Mouse (Mus musculus) neutrophil, adult 83 days (primary cell): Measurements from ENCODE around the gene Olfr1185-ps1. TPM values are rescaled to one million over a fixed set of nuclear protein-coding genes. Genes with fewer than 3 reads are reported as not detected.

Source experiments
- total RNA-seq, 2 experiments: library from RNA; stranded (reverse); gene quantifications; one replicate each; pipeline ENCODE4 v1.2.4; 2023

Olfr1185-ps1 gene
- not detected for total RNA-seq

DNA sequence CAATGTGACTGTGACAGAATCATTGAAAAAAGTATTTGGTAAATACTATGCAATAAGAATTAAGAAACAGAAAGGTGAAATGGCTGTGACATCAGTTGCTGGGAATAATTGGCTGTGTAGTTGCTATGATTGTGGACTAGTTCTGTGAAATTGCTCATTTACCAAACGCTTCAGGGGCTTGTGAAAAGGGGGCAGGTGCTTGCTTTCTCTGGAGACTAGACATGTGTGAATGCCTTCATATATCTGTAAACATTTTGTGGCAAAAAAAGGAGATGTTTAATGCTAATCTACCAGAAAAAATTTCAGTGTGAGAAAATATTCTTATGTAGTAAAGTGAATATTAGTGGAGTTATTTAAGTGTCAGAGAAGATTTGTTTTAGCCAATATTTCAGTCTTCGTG lies at the start of gene Olfr1185-ps1:
Gene Olfr1185-ps1 (plus strand): TSS at position 301 of the 400 bp plus-strand sequence.

GRCm38 (mm10) chr2:88449031-88449430 lies 44.1 kb upstream of the Olfr1185-ps1 start, which contains the start of gene Gm13757:
Gene Gm13757, minus strand, starts transcription at chr2:88449131.

DNA sequence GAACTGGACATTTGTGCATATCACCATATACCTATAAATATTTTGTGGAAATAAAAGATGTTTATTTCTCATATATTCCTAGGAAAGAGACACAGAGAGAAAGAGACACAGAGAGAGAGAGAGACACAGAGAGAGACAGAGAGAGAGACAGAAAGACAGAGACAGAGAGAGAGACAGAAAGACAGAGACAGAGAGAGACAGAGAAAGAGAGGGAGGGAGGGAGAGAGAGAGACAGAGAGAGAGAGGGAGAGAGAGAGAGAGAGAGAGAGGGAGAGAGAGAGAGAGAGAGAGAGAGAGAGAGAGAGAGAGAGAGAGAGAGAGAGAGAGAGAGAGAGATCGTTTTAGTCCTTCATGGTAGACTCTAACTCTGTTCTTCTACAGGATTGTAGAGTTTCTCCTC lies 38.6 kb upstream of the Olfr1185-ps1 start, which contains the start of gene Olfr1183:
Gene Olfr1183 (plus strand): TSS at position 301 of the 400 bp plus-strand sequence.

GRCm38 (mm10) chr2:88483298-88483697 lies 9.8 kb upstream of the Olfr1185-ps1 start, which contains the start of gene Olfr1184:
Gene Olfr1184, plus strand, starts transcription at chr2:88483598.

DNA sequence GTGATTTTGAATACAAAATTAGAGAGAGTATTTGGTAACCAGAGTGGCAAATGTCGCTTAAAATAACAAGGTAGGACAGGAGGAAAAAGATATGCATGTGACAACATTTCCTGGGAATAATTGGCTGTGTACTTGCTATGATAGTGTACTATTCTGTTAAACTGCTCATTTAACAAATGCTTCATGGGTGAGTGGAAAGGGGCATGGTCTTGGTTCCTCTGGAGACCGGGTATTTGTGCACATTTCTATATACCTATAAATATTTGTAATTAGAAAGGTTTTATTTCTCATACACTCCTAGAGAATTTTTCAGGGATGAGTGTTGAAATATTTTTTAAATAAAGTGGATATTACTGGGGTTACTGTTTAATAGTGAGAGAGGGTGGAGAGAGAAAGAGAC lies 25.1 kb downstream of the Olfr1185-ps1 start, which contains the start of gene Olfr1186:
Gene Olfr1186 (plus strand): TSS at position 301 of the 400 bp plus-strand sequence.

Other genes starting within 250 kb of the Olfr1185-ps1 start
- not detected for gene Olfr1173, start 213.4 kb upstream of the Olfr1185-ps1 start, total RNA-seq
- gene Olfr1174-ps, start 178.2 kb upstream of the Olfr1185-ps1 start, total RNA-seq = not detected
- gene Olfr1175-ps, start 166.1 kb upstream of the Olfr1185-ps1 start, total RNA-seq = not detected
- not detected for gene Olfr1176, start 156.6 kb upstream of the Olfr1185-ps1 start, total RNA-seq
- not detected for gene Olfr1177-ps, start 146.8 kb upstream of the Olfr1185-ps1 start, total RNA-seq
- gene Olfr1178, start 106.3 kb upstream of the Olfr1185-ps1 start, total RNA-seq = not detected
- not detected for gene Olfr1179, start 86.9 kb upstream of the Olfr1185-ps1 start, total RNA-seq
- gene Olfr1180, start 74.2 kb upstream of the Olfr1185-ps1 start, total RNA-seq = not detected
- not detected for gene Olfr1181, start 67.1 kb upstream of the Olfr1185-ps1 start, total RNA-seq
- gene Gm13757, start 44.2 kb upstream of the Olfr1185-ps1 start, total RNA-seq = not detected
- gene Olfr1183, start 38.5 kb upstream of the Olfr1185-ps1 start, total RNA-seq = not detected
- gene Olfr1184, start 9.7 kb upstream of the Olfr1185-ps1 start, total RNA-seq = not detected
- gene Olfr1186, start 25.2 kb downstream of the Olfr1185-ps1 start, total RNA-seq = not detected
- gene Olfr1188, start 63.6 kb downstream of the Olfr1185-ps1 start, total RNA-seq = not detected
- gene Olfr1189, start 93.1 kb downstream of the Olfr1185-ps1 start, total RNA-seq = not detected
- under 1 TPM; 0.04 to 0.18 TPM for gene Olfr1191-ps1, start 147.2 kb downstream of the Olfr1185-ps1 start, total RNA-seq
- not detected for gene Olfr1192-ps1, start 155.2 kb downstream of the Olfr1185-ps1 start, total RNA-seq
- gene Olfr1193, start 182.3 kb downstream of the Olfr1185-ps1 start, total RNA-seq = not detected
- gene Olfr1195, start 195.9 kb downstream of the Olfr1185-ps1 start, total RNA-seq = not detected
- not detected for gene Olfr1196, start 211.3 kb downstream of the Olfr1185-ps1 start, total RNA-seq
- not detected for gene Olfr1197, start 239.0 kb downstream of the Olfr1185-ps1 start, total RNA-seq